In the genomic region with DNA sequence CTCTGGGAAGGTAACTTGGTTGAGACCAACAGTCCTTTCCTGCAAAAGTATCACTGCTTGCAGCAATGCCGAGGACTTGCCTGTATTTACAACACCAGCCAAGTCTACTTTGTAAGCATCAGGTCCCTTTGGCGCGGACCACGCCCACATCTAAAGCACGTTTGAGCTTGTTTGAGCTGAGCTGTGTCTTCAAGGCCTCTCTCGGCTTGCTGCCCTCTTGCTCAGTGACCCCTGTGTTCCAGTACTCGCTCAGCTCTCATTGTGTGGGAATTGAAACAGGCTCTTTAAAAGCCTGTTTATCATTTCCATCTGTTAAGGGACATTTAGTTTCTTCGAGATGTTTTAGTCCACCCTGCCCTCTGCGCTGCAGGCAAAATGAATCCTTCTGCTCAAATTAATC, we compare ENCODE assay signal across 14 mouse cellular contexts. TPM values are rescaled to one million over a fixed set of nuclear protein-coding genes. Genes with fewer than 3 reads are reported as not detected.
DNase-seq lines count a peak whose midpoint lies in the region; ATAC-seq and TF ChIP-seq lines count a peak whose summit lies in the region.
"Had no signal": no experiment of that assay in that cellular context is flagged by ENCODE, and none has a peak within 500 bp of the region (broad histone marks: within the 10 kb centered on the region; RNA-seq: fewer than 3 reads in every experiment).

No protein-coding gene starts in this region.

- no peak for TF ChIP-seq CTCF in lung, postnatal 0 days (IDR thresholded peaks at IDR 0.05)

- H3K4me1 ChIP-seq in hindbrain, embryonic 11.5 days (replicated peaks; ENCODE audit: control insufficient read depth, insufficient read depth, low read length) = no peaks in the 10 kb centered on the region
- peaks cover 10% of the 10 kb centered on the region for H3K4me1 ChIP-seq in hindbrain, embryonic 12.5 days
- no peaks in the 10 kb centered on the region for H3K4me1 ChIP-seq in lung, postnatal 0 days (ENCODE audit: insufficient read depth, low read depth, low read length)
- H3K4me1 ChIP-seq in liver, embryonic 12.5 days = no peaks in the 10 kb centered on the region
- H3K4me1 ChIP-seq: liver, embryonic 13.5 days had no signal

- H3K4me3 ChIP-seq in hindbrain, embryonic 11.5 days (ENCODE audit: low read depth, low read length) = no peak overlapping the region
- no peak overlapping the region for H3K4me3 ChIP-seq in hindbrain, embryonic 12.5 days
- no peak overlapping the region for H3K4me3 ChIP-seq in lung, postnatal 0 days (ENCODE audit: low read depth, low read length)
- H3K4me3 ChIP-seq in liver, embryonic 12.5 days = no peak overlapping the region
- H3K4me3 ChIP-seq: hindbrain, embryonic 13.5 days; liver, embryonic 13.5 days; neural tube, embryonic 12.5 days had no signal

- DNase-seq in hindbrain, embryonic 11.5 days (ENCODE audit: low spot score) = peak; percentile 32
- DNase-seq in brain, adult 2 months (ENCODE audit: low read depth, low spot score) = peak; percentile 3
- DNase-seq in kidney, adult 8-10 months = peak; percentile 6 to 15
- peak; percentile 42 for DNase-seq in lung, postnatal 0 days (ENCODE audit: low spot score)
- DNase-seq in gastrocnemius, postnatal 14 days = no peak
- DNase-seq in right cerebral cortex, postnatal 10 days (ENCODE audit: low spot score in 2 of 2) = no peak
- DNase-seq: gastrocnemius, postnatal 25 days; liver, embryonic 13.5 days had no signal

- H3K27ac ChIP-seq in hindbrain, embryonic 11.5 days (ENCODE audit: low read depth, low read length) = no peak overlapping the region
- no peak overlapping the region for H3K27ac ChIP-seq in hindbrain, embryonic 12.5 days
- no peak overlapping the region for H3K27ac ChIP-seq in lung, postnatal 0 days (ENCODE audit: low read length)
- no peak overlapping the region for H3K27ac ChIP-seq in liver, embryonic 12.5 days
- H3K27ac ChIP-seq: hindbrain, embryonic 13.5 days; liver, embryonic 13.5 days; neural tube, embryonic 12.5 days had no signal

- H3K27me3 ChIP-seq in hindbrain, embryonic 11.5 days (ENCODE audit: control insufficient read depth, insufficient read depth, low read length) = no peaks in the 10 kb centered on the region
- no peaks in the 10 kb centered on the region for H3K27me3 ChIP-seq in hindbrain, embryonic 12.5 days
- H3K27me3 ChIP-seq in lung, postnatal 0 days (replicated peaks; ENCODE audit: insufficient read depth, low read length) = no peaks in the 10 kb centered on the region
- no peaks in the 10 kb centered on the region for H3K27me3 ChIP-seq in liver, embryonic 12.5 days (replicated peaks)
- H3K27me3 ChIP-seq: hindbrain, embryonic 13.5 days; liver, embryonic 13.5 days; neural tube, embryonic 12.5 days had no signal

- no peak for TF ChIP-seq EP300 in lung, postnatal 0 days (IDR thresholded peaks at IDR 0.05)

- no peaks in the 10 kb centered on the region for H3K9me3 ChIP-seq in hindbrain, embryonic 11.5 days (ENCODE audit: control insufficient read depth, low read length)
- no peaks in the 10 kb centered on the region for H3K9me3 ChIP-seq in hindbrain, embryonic 12.5 days (replicated peaks)
- H3K9me3 ChIP-seq in lung, postnatal 0 days (ENCODE audit: low read length) = no peaks in the 10 kb centered on the region
- H3K9me3 ChIP-seq in liver, embryonic 12.5 days (replicated peaks) = no peaks in the 10 kb centered on the region
- H3K9me3 ChIP-seq: hindbrain, embryonic 13.5 days; liver, embryonic 13.5 days; neural tube, embryonic 12.5 days had no signal

- H3K4me2 ChIP-seq in hindbrain, embryonic 11.5 days (replicated peaks; ENCODE audit: low read depth, low read length) = no peak overlapping the region
- H3K4me2 ChIP-seq in hindbrain, embryonic 12.5 days (replicated peaks) = no peak overlapping the region
- no peak overlapping the region for H3K4me2 ChIP-seq in lung, postnatal 0 days (replicated peaks; ENCODE audit: low read depth, low read length)
- H3K4me2 ChIP-seq in liver, embryonic 12.5 days = no peak overlapping the region
- H3K4me2 ChIP-seq: hindbrain, embryonic 13.5 days; liver, embryonic 13.5 days; neural tube, embryonic 12.5 days had no signal

- H3K9ac ChIP-seq in hindbrain, embryonic 11.5 days (ENCODE audit: low read depth, low read length) = no peak overlapping the region
- no peak overlapping the region for H3K9ac ChIP-seq in hindbrain, embryonic 12.5 days
- no peak overlapping the region for H3K9ac ChIP-seq in lung, postnatal 0 days (replicated peaks; ENCODE audit: low read depth)
- no peak overlapping the region for H3K9ac ChIP-seq in liver, embryonic 12.5 days
- H3K9ac ChIP-seq: hindbrain, embryonic 13.5 days; liver, embryonic 13.5 days; neural tube, embryonic 12.5 days had no signal

- ATAC-seq in hindbrain, embryonic 11.5 days (ENCODE audit: low FRiP score) = no peak; the same call in 1 of the 2 replicates
- no peak for ATAC-seq in hindbrain, embryonic 12.5 days (ENCODE audit: low FRiP score)
- peak; percentile 50; the same call in 1 of the 2 replicates for ATAC-seq in lung, postnatal 0 days
- no peak for ATAC-seq in liver, embryonic 12.5 days
- ATAC-seq: activated CD4-positive, CD25-positive, alpha-beta regulatory T cell, adult 4 months had no signal

- no peaks in the 10 kb centered on the region for H3K36me3 ChIP-seq in hindbrain, embryonic 11.5 days (ENCODE audit: control insufficient read depth, insufficient read depth, low read length)
- H3K36me3 ChIP-seq in hindbrain, embryonic 12.5 days = no peaks in the 10 kb centered on the region
- H3K36me3 ChIP-seq in lung, postnatal 0 days (ENCODE audit: insufficient read depth, low read length) = no peaks in the 10 kb centered on the region
- no peaks in the 10 kb centered on the region for H3K36me3 ChIP-seq in liver, embryonic 12.5 days
- H3K36me3 ChIP-seq: hindbrain, embryonic 13.5 days; liver, embryonic 13.5 days; neural tube, embryonic 12.5 days had no signal

- 35% methylated on average over 9 of the region's 9 CpGs for WGBS in hindbrain, embryonic 11.5 days
- 40% methylated on average over 9 of the region's 9 CpGs for WGBS in hindbrain, embryonic 12.5 days
- 27% methylated on average over 9 of the region's 9 CpGs for WGBS in lung, postnatal 0 days
- WGBS in liver, embryonic 12.5 days (ENCODE audit: insufficient replicate concordance) = 59% methylated on average over 9 of the region's 9 CpGs

- intact Hi-C loops in gastrocnemius, postnatal 14 days (cut with DNase I; ENCODE audit: low total_unique reads) = no loop called here

RNA-seq across cellular contexts. Expression of gene Pdlim3, which starts 26.9 kb away (rescaled TPM):
- polyA plus RNA-seq in hindbrain, embryonic 11.5 days (2014; fragmentation: Nextera tagmentation; extraction: Ambion mirVana) = 2.9 and 3.4 TPM in 2 replicates
- 5.7 and 8.0 TPM in 2 replicates for polyA plus RNA-seq in hindbrain, embryonic 12.5 days (2016; fragmentation: Nextera tagmentation; extraction: Ambion mirVana)
- polyA plus RNA-seq in lung, postnatal 0 days (2015; fragmentation: Nextera tagmentation; extraction: Ambion mirVana) = 54.7 and 59.2 TPM in 2 replicates
- 100 to 1,000 TPM; 440 to 576 TPM for total RNA-seq in gastrocnemius, postnatal 14 days (2021)
- 2.1 and 3.7 TPM in 2 replicates for polyA plus RNA-seq in liver, embryonic 12.5 days (2016; fragmentation: Nextera tagmentation; extraction: Ambion mirVana)
- total RNA-seq: common myeloid progenitor, adult 5-6 weeks had no signal
- polyA plus RNA-seq: activated CD4-positive, CD25-positive, alpha-beta regulatory T cell, adult 4 months had no signal

Comparison
In these comparisons a context has a peak if more than half of its experiments do, and no peak if none do; other contexts are left out.
1. DNase-seq: peak in hindbrain, embryonic 11.5 days (single experiment), brain, adult 2 months (single experiment), kidney, adult 8-10 months (2 of 2) and lung, postnatal 0 days (single experiment); none in gastrocnemius, postnatal 14 days (single experiment) and right cerebral cortex, postnatal 10 days (0 of 2).